Mouse (Mus musculus): ENCODE data around the gene Nolc1. TPM values are rescaled to one million over a fixed set of nuclear protein-coding genes. Genes with fewer than 3 reads are reported as not detected.
"Not testable (repeated sequence)": the region's sequence is repeated elsewhere in the genome, so short reads cannot be mapped to it uniquely, and the experiment has no call there.

Gene Nolc1
- polyA plus RNA-seq, 1 experiment from 2014 or later: 93.5 TPM

DNA sequence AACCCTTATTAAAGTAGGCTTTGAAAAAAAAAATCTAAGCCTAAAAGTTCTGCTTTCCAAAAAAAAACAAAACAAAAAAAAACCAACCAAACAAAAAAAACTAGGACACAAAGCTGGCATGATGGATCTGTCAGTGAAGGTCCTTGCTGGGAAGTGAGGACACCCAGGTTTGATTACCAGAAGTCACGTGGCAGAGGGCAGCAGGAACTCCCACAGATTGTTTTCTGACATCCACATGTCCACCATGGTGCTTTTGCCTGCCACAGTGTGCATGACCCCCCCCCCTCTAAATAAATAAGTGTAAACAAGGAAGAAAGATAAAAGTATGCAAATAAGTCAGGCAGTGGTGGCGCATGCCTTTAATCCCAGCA, 28.5 kb downstream of the Nolc1 start:
- H3K9me3 ChIP-seq: no peaks in the 10 kb centered on the region

DNA sequence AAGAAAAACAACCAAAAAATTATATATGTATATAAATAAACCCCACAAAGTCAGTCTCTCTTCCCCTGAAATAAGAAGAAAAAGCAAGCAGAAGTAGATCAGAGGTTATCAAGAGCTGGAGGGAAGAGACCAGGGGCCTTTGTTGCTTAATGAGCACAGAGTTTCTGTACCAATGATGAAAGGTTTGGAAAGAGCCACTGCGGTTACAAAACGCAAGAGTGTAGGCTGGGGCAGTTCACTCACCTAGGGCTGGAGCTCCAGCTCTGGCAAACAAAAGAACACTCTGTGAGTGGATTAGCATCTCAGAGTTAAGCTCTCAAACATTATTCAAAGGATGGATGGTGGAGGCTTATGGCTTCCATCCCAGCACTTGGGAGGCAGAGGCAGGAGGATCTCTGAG, 34.6 kb downstream of the Nolc1 start:
- Histone ChIP-seq H3K4me3 (no peak overlapping the region), H3K27me3 (no peaks in the 10 kb centered on the region), H3K4me1 (no peaks in the 10 kb centered on the region), H3K36me3 (no peaks in the 10 kb centered on the region), H3K4me2 (replicated peaks) (no peak overlapping the region), H3K9me3 (no peaks in the 10 kb centered on the region), H3K9ac (no peak overlapping the region), H3K27ac (no peak overlapping the region)
- WGBS: 81% methylated on average over 2 of the region's 2 CpGs
- no peak for ATAC-seq (ENCODE audit: low FRiP score, low read depth)

More for the DNA sequence above, 28.5 kb downstream of the Nolc1 start:
- WGBS: 79% methylated on average over 2 of the region's 2 CpGs
- H3K27me3 ChIP-seq: no peaks in the 10 kb centered on the region
- no peak overlapping the region for H3K4me3 ChIP-seq
- no peak overlapping the region for H3K4me2 ChIP-seq (replicated peaks)
- ATAC-seq (ENCODE audit: low FRiP score, low read depth): no peak
- H3K36me3 ChIP-seq: no peaks in the 10 kb centered on the region
- no peaks in the 10 kb centered on the region for H3K4me1 ChIP-seq
- H3K9ac ChIP-seq: no peak overlapping the region
- no peak overlapping the region for H3K27ac ChIP-seq

DNA sequence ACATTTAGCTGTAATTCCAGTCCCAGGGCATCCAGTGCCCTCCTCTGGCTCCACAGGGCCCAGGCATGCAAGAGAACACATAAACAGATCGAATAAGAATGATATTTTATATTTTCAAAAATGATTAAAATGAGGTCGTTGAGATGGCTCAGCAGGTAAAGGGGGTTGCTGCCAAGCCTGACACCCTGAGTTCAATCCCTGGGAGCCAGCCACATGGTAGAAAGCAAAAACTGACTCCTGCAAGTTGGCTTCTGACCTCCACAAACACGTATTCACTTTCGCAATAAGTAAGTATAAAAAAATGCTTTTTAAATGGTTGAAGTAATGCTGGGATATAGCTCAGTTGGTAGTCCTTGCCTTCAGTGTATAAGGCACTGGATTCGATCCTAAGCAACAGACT, 35.1 kb downstream of the Nolc1 start:
- Histone ChIP-seq H3K4me3 (no peak overlapping the region), H3K4me2 (replicated peaks) (no peak overlapping the region), H3K27me3 (no peaks in the 10 kb centered on the region), H3K9me3 (no peaks in the 10 kb centered on the region), H3K36me3 (no peaks in the 10 kb centered on the region), H3K9ac (no peak overlapping the region), H3K27ac (no peak overlapping the region), H3K4me1 (no peaks in the 10 kb centered on the region)
- WGBS: 85% methylated on average over 5 of the region's 5 CpGs
- no peak for ATAC-seq (ENCODE audit: low FRiP score, low read depth)

DNA sequence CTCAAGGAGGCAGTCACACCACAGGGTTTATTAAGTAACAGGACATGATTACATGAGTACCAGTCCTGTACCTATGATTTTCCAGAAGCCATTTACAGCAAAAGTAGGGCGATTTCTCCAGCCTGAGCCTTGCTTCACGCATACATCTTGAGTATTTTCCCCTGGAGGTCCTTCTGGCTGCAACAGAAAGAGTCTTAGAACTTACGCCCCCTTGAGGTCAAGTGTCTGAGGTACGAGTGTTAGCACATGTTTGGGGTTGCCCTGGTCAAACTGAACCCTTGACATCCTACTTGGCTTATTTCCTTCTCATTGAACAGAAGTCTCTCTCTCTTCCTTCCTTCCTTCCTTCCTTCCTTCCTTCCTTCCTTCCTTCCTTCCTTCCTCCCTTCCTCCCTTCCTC, 39.0 kb downstream of the Nolc1 start:
- no peak for ATAC-seq (ENCODE audit: low FRiP score, low read depth)
- WGBS: 59% methylated on average over 4 of the region's 4 CpGs
- Histone ChIP-seq H3K4me1 (no peaks in the 10 kb centered on the region), H3K27ac (no peak overlapping the region), H3K4me2 (replicated peaks) (no peak overlapping the region), H3K36me3 (no peaks in the 10 kb centered on the region), H3K4me3 (no peak overlapping the region), H3K9ac (no peak overlapping the region), H3K27me3 (no peaks in the 10 kb centered on the region), H3K9me3 (no peaks in the 10 kb centered on the region)

DNA sequence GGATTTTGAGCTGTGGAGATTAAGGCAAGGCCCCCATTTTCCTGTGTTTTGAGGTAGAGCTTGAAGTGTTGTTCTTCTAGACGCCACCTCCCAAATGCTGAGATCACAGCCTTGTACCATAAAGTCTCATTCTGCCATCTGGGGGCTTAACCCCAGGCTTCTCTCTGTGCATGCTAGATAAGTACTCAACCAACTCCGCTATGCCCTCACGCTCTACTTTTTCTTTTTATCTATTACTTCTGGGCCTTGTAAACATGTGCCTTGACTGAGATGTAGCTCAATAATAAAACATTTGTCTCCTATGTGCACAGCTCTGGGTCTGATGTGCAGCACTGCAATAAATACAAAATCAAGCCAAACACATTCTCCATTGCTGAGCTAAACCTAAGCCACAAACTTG, 43.8 kb downstream of the Nolc1 start:
- Histone ChIP-seq H3K27me3 (no peaks in the 10 kb centered on the region), H3K4me3 (no peak overlapping the region), H3K4me2 (replicated peaks) (no peak overlapping the region), H3K27ac (no peak overlapping the region), H3K36me3 (no peaks in the 10 kb centered on the region), H3K4me1 (no peaks in the 10 kb centered on the region), H3K9me3 (no peaks in the 10 kb centered on the region), H3K9ac (no peak overlapping the region)
- 81% methylated on average over 3 of the region's 3 CpGs for WGBS
- no peak for ATAC-seq (ENCODE audit: low FRiP score, low read depth)

DNA sequence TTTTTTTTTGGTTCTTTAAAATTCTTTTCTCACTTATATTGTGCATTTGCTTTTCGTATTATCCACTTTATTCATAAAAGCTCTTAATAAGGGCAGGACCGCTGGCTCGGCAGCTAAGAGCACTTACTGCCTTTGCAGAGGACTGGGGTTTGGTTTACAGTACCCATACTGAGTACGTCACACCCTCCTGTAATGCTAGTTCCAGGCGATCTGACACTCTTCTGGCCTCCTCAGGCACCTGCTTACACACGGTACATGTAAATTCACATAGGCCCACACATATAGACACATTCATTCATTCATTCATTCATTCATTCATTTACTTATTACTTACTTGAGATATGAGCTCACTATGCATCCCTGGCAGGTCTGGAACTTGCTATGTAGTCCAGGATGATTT, 45.2 kb downstream of the Nolc1 start:
- Histone ChIP-seq H3K4me3 (no peak overlapping the region), H3K9me3 (no peaks in the 10 kb centered on the region), H3K9ac (no peak overlapping the region), H3K27ac (no peak overlapping the region), H3K4me2 (replicated peaks) (no peak overlapping the region), H3K27me3 (no peaks in the 10 kb centered on the region), H3K4me1 (no peaks in the 10 kb centered on the region), H3K36me3 (no peaks in the 10 kb centered on the region)
- 71% methylated on average over 6 of the region's 6 CpGs for WGBS
- ATAC-seq (ENCODE audit: low FRiP score, low read depth): no peak

DNA sequence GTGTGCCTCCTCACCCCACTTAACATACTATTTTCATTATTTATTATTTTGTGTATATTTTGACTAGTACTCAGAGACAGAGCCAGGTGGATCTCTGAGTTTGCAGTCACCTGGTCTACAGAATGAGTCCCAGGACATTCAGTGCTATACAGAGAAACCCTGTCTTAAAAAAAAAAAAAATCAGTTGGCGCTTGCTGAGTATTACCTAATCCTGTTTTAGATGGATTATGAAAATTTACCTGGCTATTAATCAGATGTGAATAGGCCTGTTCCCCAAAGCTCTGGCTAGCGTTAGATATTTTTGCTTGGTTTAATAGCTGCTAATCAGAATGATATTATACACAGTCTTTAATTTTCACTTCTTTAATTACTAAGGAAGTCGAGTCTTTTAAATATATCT, 48.2 kb downstream of the Nolc1 start:
- Histone ChIP-seq H3K4me2 (replicated peaks) (no peak overlapping the region), H3K4me3 (no peak overlapping the region), H3K9ac (no peak overlapping the region), H3K36me3 (no peaks in the 10 kb centered on the region), H3K9me3 (no peaks in the 10 kb centered on the region), H3K27ac (no peak overlapping the region), H3K27me3 (peaks cover 18% of the 10 kb centered on the region), H3K4me1 (no peaks in the 10 kb centered on the region)
- no peak for ATAC-seq (ENCODE audit: low FRiP score, low read depth)
- WGBS: 79% methylated on average over 3 of the region's 3 CpGs

DNA sequence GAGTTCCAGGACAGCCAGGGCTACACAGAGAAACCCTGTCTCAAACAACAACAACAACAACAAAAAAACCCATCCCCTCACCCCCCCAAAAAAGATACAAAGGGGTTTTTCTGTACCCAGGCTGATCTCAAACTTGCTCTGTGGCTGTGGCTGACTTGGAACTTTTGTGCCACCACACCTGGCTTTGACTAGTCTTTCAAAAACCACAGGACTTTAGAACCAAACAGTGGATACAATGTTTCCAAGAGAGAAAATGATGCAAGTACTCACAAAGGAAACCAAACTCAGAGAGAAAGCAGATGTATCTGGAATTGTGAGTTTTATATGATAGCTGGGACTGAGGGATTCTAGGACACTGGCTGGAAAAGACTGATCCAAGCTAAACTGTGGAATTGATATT, 49.0 kb downstream of the Nolc1 start:
- no peak overlapping the region for H3K9ac ChIP-seq
- ATAC-seq (ENCODE audit: low FRiP score, low read depth): no peak
- no peaks in the 10 kb centered on the region for H3K36me3 ChIP-seq
- peaks cover 21% of the 10 kb centered on the region for H3K27me3 ChIP-seq
- H3K9me3 ChIP-seq: no peaks in the 10 kb centered on the region
- no peak overlapping the region for H3K4me2 ChIP-seq (replicated peaks)
- no peak overlapping the region for H3K27ac ChIP-seq
- H3K4me1 ChIP-seq: no peaks in the 10 kb centered on the region
- H3K4me3 ChIP-seq: no peak overlapping the region

DNA sequence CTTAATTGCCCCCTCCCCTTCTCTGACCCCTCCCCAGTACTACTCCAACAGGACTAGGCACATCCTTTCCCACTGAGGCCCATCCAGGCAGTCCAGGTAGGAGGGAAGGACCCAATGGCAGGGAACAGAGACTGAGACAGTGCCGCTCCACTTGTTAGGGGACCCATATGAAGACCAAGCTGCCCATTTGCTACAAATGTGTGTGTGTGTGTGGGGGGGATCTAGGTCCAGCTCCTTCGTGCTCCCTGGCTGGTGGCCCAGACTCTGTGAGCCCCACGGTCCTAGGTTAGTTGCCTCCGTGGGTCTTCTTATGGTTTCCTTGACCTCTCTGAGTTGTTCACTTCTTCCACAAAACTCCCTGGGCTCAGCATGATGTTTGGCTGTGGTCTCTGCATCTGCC, 50.6 kb downstream of the Nolc1 start:
- Histone ChIP-seq H3K36me3 (no peaks in the 10 kb centered on the region), H3K4me1 (no peaks in the 10 kb centered on the region), H3K4me2 (replicated peaks) (no peak overlapping the region), H3K9me3 (no peaks in the 10 kb centered on the region), H3K27ac (no peak overlapping the region), H3K4me3 (no peak overlapping the region), H3K27me3 (peaks cover 35% of the 10 kb centered on the region), H3K9ac (no peak overlapping the region)
- ATAC-seq (ENCODE audit: low FRiP score, low read depth): no peak
- WGBS: 88% methylated on average over 4 of the region's 4 CpGs

DNA sequence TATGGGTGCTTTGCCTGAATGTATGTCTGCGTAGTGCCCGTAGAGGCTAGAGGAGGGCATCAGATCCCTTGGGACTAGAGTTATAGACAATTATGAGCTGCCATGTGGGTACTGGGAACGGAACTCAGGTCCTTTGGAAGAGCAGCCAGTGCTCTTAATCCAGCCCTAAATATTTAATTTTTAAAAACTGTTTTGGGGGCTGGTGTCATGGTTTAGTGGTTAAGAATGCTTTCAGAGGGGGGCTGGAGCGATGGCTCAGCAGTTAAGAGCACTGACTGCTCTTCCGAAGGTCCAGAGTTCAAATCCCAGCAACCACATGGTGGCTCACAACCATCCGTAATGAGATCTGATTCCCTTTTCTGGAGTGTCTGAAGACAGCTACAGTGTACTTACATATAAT, 54.1 kb downstream of the Nolc1 start:
- H3K4me2 ChIP-seq (replicated peaks); H3K36me3 ChIP-seq; H3K27ac ChIP-seq; H3K4me1 ChIP-seq; H3K4me3 ChIP-seq; ATAC-seq (ENCODE audit: low FRiP score, low read depth); H3K9me3 ChIP-seq; H3K9ac ChIP-seq: not testable (repeated sequence)
- WGBS: 69% methylated on average over 6 of the region's 6 CpGs
- peaks cover 69% of the 10 kb centered on the region for H3K27me3 ChIP-seq

DNA sequence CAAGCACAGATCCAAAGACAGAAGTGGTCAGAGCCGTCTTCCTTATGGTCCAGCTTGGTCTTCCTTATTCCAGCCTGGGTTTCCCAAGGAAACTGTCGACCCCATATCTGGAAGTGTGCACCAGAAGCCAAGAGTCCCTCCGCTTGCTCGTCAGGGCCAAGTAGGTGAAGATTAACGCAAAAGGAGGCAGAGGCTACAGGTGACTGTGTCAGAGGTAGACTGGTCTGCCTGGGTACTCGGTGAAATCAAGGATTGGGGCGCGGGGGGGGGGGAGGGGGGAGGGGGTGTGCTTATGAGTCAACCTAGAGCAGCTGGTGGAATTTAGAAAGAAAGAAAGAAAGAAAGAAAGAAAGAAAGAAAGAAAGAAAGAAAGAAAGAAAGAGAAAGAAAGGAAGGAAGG, 55.6 kb downstream of the Nolc1 start:
- H3K27me3 ChIP-seq: peaks cover 81% of the 10 kb centered on the region
- no peak for ATAC-seq (ENCODE audit: low FRiP score, low read depth)
- 12% methylated on average over 6 of the region's 8 CpGs for WGBS
- H3K9ac ChIP-seq: no peak overlapping the region
- H3K4me1 ChIP-seq: peaks cover 17% of the 10 kb centered on the region
- peak overlapping the region; percentile 27 for H3K4me3 ChIP-seq
- no peak overlapping the region for H3K27ac ChIP-seq
- H3K36me3 ChIP-seq: no peaks in the 10 kb centered on the region
- peak overlapping the region; percentile 53 for H3K4me2 ChIP-seq (replicated peaks)
- no peaks in the 10 kb centered on the region for H3K9me3 ChIP-seq

DNA sequence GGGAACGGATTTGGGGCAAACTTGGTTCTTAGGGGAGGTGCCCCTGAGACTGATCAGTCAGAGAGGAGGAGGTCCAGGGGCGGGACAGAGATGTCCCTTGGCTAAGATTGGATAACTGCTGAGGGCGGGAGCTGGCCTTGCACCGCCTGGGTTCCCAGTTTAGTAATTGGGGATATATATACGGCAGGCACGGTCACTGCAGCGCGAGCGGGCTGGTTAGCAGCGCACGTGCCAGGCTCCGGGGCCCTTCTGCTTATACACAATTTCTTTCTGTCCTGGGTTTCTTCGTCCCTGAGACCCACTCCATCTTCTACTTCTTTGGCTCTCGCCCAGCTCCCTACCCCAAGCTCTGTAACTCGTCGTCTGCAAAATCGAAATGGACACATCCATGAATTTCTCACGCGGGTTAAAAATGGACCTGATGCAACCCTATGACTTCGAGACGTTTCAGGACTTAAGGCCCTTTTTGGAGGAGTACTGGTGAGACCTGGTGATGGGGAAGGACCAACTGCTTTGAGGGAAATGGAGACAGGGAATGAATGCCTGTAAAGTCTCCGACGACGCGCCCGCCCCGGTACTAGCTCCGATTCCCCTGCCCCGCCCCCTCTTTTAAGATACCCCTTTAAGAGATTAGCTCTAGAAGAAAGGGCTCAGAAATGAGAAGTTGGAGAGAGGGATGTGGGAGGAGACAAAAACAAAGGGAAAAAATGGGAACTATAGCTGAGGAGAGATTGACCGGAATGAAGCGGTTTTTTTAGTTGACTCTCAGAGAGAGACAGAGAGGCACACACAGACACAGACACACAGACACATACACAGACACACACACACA, 56.2 kb downstream of the Nolc1 start, which contains the start of gene Elovl3:
Gene Elovl3 (plus strand): TSS at position 204 of the 832 bp plus-strand sequence.
- H3K27ac ChIP-seq: no peak within 1 kb of the TSS
- 4% methylated on average over 31 of the region's 31 CpGs for WGBS
- peaks cover 84% of the 10 kb centered on the region for H3K27me3 ChIP-seq
- peak within 1 kb of the TSS; percentile 53 for H3K4me2 ChIP-seq (replicated peaks)
- peak within 1 kb of the TSS; percentile 27 for H3K4me3 ChIP-seq
- 0 out of 2 replicates have a peak, but pooled peaks have one; percentile 34 for ATAC-seq (ENCODE audit: low FRiP score, low read depth)
- no peaks in the 10 kb centered on the region for H3K9me3 ChIP-seq
- peak within 1 kb of the TSS; percentile 35; the same call in 1 of the 2 replicates for H3K9ac ChIP-seq
- peaks cover 23% of the 10 kb centered on the region for H3K4me1 ChIP-seq
- no peaks in the 10 kb centered on the region for H3K36me3 ChIP-seq

DNA sequence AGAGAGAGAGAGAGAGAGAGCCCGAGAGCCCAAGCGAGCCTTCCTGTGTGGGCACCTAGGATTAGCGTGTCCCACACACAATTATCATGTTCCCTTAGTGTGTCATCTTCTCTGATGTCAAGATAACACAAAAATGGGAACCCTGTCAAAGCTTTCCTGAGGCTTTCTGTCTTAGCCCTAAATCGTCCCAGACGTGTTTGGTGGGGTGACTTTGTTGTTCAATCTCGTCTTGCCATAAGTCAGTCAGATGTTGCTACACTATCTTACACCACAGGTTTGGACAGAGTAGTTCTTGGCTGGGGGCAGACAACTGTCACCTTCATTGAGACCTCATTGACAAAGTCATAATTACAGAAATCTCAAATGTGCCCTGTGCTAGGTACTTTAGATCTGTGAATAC, 56.9 kb downstream of the Nolc1 start:
- no peak overlapping the region for H3K27ac ChIP-seq
- H3K9ac ChIP-seq: no peak overlapping the region
- no peak for ATAC-seq (ENCODE audit: low FRiP score, low read depth)
- no peaks in the 10 kb centered on the region for H3K9me3 ChIP-seq
- no peak overlapping the region for H3K4me2 ChIP-seq (replicated peaks)
- no peaks in the 10 kb centered on the region for H3K36me3 ChIP-seq
- peaks cover 26% of the 10 kb centered on the region for H3K4me1 ChIP-seq
- 43% methylated on average over 6 of the region's 6 CpGs for WGBS
- no peak overlapping the region for H3K4me3 ChIP-seq
- H3K27me3 ChIP-seq: peaks cover 86% of the 10 kb centered on the region
